Mouse (Mus musculus): ENCODE measurements around the gene Atl3. TPM values are rescaled to one million over a fixed set of nuclear protein-coding genes. Genes with fewer than 3 reads are reported as not detected.
A peak's percentile ranks its signal among the peaks of the same experiment; 100 is the strongest.

Atl3 gene
- polyA plus RNA-seq, 1 experiment from 2014 or later = 9.5 TPM

GRCm38 (mm10) chr19:7481541-7482265 lies 12.1 kb upstream of the Atl3 start:
- ATAC-seq (ENCODE audit: insufficient read depth, low FRiP score, low TSS enrichment) = peak; percentile 39

DNA sequence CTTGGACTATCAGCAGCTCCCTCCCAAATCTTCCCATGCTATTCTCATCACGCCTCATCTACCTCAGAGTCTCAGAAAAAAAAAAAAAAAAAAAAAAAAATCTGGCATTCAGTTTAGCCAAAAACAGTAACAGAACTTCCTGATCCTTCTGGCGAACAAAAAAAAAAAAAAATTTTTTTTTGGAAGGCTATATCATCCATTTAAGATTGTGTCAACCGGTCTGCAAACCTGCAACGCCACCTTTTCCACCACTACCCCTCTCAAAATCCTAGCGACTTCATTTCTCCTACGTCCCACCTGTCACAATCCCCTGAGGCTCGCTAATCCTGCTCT lies 11.6 kb upstream of the Atl3 start:
- Histone ChIP-seq H3K9me3 (ENCODE audit: control insufficient read depth, low read length) (no peaks in the 10 kb centered on the region), H3K4me1 (ENCODE audit: control insufficient read depth, insufficient read depth, low read length) (peaks cover 4% of the 10 kb centered on the region; the same call in 1 of the 2 replicates), H3K4me2 (ENCODE audit: low read depth) (peak overlapping the region; percentile 61), H3K27me3 (ENCODE audit: control insufficient read depth, insufficient read depth, low read length) (no peaks in the 10 kb centered on the region), H3K27ac (ENCODE audit: low read depth, low read length) (peak overlapping the region; percentile 99), H3K4me3 (ENCODE audit: low read depth, low read length) (peak overlapping the region; percentile 96), H3K9ac (ENCODE audit: low read length) (peak overlapping the region; percentile 98), H3K36me3 (ENCODE audit: control insufficient read depth, insufficient read depth, low read length) (no peaks in the 10 kb centered on the region)
- DNase-seq (ENCODE audit: low spot score) = no peak
- ATAC-seq (ENCODE audit: insufficient read depth, low FRiP score, low TSS enrichment) = no peak
- WGBS = 1% methylated on average over 7 of the region's 7 CpGs

More at GRCm38 (mm10) chr19:7481541-7482265, 12.1 kb upstream of the Atl3 start:
- peak overlapping the region; percentile 98 for H3K9ac ChIP-seq (ENCODE audit: low read length)
- peak overlapping the region; percentile 84 for H3K27ac ChIP-seq (ENCODE audit: low read depth, low read length)
- DNase-seq (ENCODE audit: low spot score) = peak; percentile 67
- WGBS = 6% methylated on average over 12 of the region's 12 CpGs
- no peaks in the 10 kb centered on the region for H3K36me3 ChIP-seq (ENCODE audit: control insufficient read depth, insufficient read depth, low read length)
- H3K27me3 ChIP-seq (ENCODE audit: control insufficient read depth, insufficient read depth, low read length) = no peaks in the 10 kb centered on the region
- H3K9me3 ChIP-seq (ENCODE audit: control insufficient read depth, low read length) = no peaks in the 10 kb centered on the region
- peak overlapping the region; percentile 96 for H3K4me3 ChIP-seq (ENCODE audit: low read depth, low read length)
- H3K4me1 ChIP-seq (ENCODE audit: control insufficient read depth, insufficient read depth, low read length) = peaks cover 4% of the 10 kb centered on the region; the same call in 1 of the 2 replicates
- H3K4me2 ChIP-seq (ENCODE audit: low read depth) = peak overlapping the region; percentile 61

DNA sequence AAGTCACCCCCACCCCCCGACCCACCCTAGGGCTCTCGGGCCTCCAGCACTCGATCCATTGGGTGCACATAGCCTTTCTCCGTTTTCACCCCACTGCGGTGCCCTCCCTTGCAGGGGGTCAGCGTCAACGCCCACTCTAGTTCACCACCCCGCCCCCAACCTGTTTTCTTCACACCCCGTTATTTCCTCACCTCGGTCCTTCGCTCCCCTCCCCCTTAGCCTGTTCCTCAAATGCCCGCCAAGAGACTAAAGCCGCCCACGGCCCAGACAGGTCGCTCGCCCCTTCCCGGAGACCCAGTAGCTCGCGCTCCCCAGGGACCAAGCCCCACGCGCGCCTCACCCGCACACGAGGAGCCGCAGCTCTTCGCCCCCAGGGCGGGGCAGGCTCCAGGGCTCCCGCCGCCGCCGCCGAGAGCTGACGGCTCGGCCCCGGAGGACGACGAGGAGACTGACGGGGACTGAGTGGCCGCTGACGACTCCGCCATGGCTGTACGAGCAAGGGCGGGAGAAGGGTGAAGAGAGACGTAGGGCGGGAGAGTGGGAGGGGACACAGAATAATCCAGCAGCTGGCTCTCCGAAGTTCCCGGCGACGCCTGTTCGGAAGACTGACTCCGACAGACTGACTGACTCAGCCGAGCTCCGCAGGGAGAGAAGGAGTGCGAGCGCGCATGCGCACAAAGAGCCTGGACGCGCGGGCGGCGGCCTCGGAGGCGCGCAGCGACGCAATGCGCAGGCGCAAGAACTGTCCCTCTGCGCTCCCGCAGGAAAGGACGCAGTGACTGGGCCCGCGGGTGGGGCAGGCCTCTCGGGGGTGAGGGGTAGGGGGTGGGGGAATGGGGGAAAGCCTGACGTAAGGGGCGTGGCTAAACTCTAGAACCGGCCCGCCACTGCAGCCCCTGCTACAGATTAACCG lies 11.0 kb upstream of the Atl3 start, which contains the start of gene Rtn3:
TSS of gene Rtn3 (minus strand) at position 683 of the 913 bp plus-strand sequence.
- H3K27me3 ChIP-seq (ENCODE audit: control insufficient read depth, insufficient read depth, low read length) = no peaks in the 10 kb centered on the region
- peak within 1 kb of the TSS; percentile 99 for H3K27ac ChIP-seq (ENCODE audit: low read depth, low read length)
- H3K4me1 ChIP-seq (ENCODE audit: control insufficient read depth, insufficient read depth, low read length) = peaks cover 4% of the 10 kb centered on the region; the same call in 1 of the 2 replicates
- H3K4me2 ChIP-seq (ENCODE audit: low read depth) = peak within 1 kb of the TSS; percentile 61
- H3K36me3 ChIP-seq (ENCODE audit: control insufficient read depth, insufficient read depth, low read length) = no peaks in the 10 kb centered on the region
- no peaks in the 10 kb centered on the region for H3K9me3 ChIP-seq (ENCODE audit: control insufficient read depth, low read length)
- under 1% methylated on average over 80 of the region's 80 CpGs for WGBS
- ATAC-seq (ENCODE audit: insufficient read depth, low FRiP score, low TSS enrichment) (peak; percentile 91), DNase-seq (ENCODE audit: low spot score) (peak; percentile 99)
- H3K9ac ChIP-seq (ENCODE audit: low read length) = peak within 1 kb of the TSS; percentile 98
- peak within 1 kb of the TSS; percentile 96 for H3K4me3 ChIP-seq (ENCODE audit: low read depth, low read length)

DNA sequence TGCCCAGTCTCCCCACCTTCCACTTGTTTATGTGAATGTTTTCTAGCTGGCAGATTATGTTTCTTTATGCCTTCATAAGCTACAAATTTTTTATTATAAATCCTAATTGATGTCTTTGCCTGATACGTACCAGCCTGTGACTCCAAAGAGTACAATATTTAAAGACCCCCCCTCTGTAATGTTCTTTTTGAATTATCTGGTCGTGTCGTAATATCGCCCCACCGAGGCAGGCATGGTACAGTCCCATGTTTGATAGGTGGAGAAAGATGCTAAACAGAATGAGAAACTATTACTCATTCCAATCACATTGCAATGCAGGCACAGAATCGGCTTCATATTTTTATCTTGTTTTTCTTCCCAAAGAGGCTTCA lies 10.3 kb upstream of the Atl3 start:
- no peak overlapping the region for H3K9ac ChIP-seq (ENCODE audit: low read length)
- 3% methylated on average over 6 of the region's 6 CpGs for WGBS
- ATAC-seq (ENCODE audit: insufficient read depth, low FRiP score, low TSS enrichment) = peak; percentile 74

GRCm38 (mm10) chr19:7484076-7484475 lies 9.8 kb upstream of the Atl3 start:
- H3K4me3 ChIP-seq (ENCODE audit: low read depth, low read length) = no peak overlapping the region; the same call in 1 of the 2 replicates
- H3K27ac ChIP-seq (ENCODE audit: low read depth, low read length) = 0 out of 2 replicates have a peak overlapping the region, but pooled peaks have one; percentile 27
- peaks cover 4% of the 10 kb centered on the region; the same call in 1 of the 2 replicates for H3K4me1 ChIP-seq (ENCODE audit: control insufficient read depth, insufficient read depth, low read length)
- 77% methylated on average over 5 of the region's 5 CpGs for WGBS
- H3K27me3 ChIP-seq (ENCODE audit: control insufficient read depth, insufficient read depth, low read length) = no peaks in the 10 kb centered on the region
- no peaks in the 10 kb centered on the region for H3K36me3 ChIP-seq (ENCODE audit: control insufficient read depth, insufficient read depth, low read length)
- no peak overlapping the region for H3K9ac ChIP-seq (ENCODE audit: low read length)
- H3K9me3 ChIP-seq (ENCODE audit: control insufficient read depth, low read length) = no peaks in the 10 kb centered on the region
- peak overlapping the region; percentile 41 for H3K4me2 ChIP-seq (ENCODE audit: low read depth)
- ATAC-seq (ENCODE audit: insufficient read depth, low FRiP score, low TSS enrichment) (no peak), DNase-seq (ENCODE audit: low spot score) (no peak)

More for the DNA sequence above, 10.3 kb upstream of the Atl3 start:
- Histone ChIP-seq H3K4me3 (ENCODE audit: low read depth, low read length) (peak overlapping the region; percentile 96), H3K36me3 (ENCODE audit: control insufficient read depth, insufficient read depth, low read length) (no peaks in the 10 kb centered on the region), H3K4me1 (ENCODE audit: control insufficient read depth, insufficient read depth, low read length) (peaks cover 4% of the 10 kb centered on the region; the same call in 1 of the 2 replicates), H3K4me2 (ENCODE audit: low read depth) (peak overlapping the region; percentile 41), H3K9me3 (ENCODE audit: control insufficient read depth, low read length) (no peaks in the 10 kb centered on the region), H3K27ac (ENCODE audit: low read depth, low read length) (no peak overlapping the region), H3K27me3 (ENCODE audit: control insufficient read depth, insufficient read depth, low read length) (no peaks in the 10 kb centered on the region)
- no peak for DNase-seq (ENCODE audit: low spot score)

DNA sequence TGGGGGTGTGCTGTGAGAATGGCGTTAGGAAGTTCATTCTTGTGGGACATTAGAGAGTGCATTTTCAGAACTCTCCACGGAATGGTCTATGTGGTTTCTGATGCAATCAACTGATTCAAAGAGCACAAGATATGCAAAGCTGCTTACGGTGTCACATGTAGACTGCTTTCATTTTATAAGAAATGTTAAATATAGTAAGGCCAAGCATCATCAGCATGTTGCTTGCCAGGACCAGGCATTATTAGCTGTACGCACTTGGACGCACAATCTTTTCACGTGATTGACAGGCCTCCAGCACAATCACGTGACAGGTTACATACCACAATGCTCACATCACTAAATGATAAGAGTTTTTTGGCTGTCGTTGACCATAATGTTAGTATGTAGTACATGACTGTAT lies 6.2 kb upstream of the Atl3 start:
- Histone ChIP-seq H3K27me3 (ENCODE audit: control insufficient read depth, insufficient read depth, low read length) (no peaks in the 10 kb centered on the region), H3K9ac (ENCODE audit: low read length) (no peak overlapping the region), H3K27ac (ENCODE audit: low read depth, low read length) (no peak overlapping the region), H3K9me3 (ENCODE audit: control insufficient read depth, low read length) (no peaks in the 10 kb centered on the region), H3K4me3 (ENCODE audit: low read depth, low read length) (no peak overlapping the region), H3K36me3 (ENCODE audit: control insufficient read depth, insufficient read depth, low read length) (no peaks in the 10 kb centered on the region), H3K4me1 (ENCODE audit: control insufficient read depth, insufficient read depth, low read length) (no peaks in the 10 kb centered on the region; the same call in 1 of the 2 replicates), H3K4me2 (ENCODE audit: low read depth) (no peak overlapping the region)
- ATAC-seq (ENCODE audit: insufficient read depth, low FRiP score, low TSS enrichment) (no peak), DNase-seq (ENCODE audit: low spot score) (no peak)
- WGBS = 89% methylated on average over 8 of the region's 8 CpGs

DNA sequence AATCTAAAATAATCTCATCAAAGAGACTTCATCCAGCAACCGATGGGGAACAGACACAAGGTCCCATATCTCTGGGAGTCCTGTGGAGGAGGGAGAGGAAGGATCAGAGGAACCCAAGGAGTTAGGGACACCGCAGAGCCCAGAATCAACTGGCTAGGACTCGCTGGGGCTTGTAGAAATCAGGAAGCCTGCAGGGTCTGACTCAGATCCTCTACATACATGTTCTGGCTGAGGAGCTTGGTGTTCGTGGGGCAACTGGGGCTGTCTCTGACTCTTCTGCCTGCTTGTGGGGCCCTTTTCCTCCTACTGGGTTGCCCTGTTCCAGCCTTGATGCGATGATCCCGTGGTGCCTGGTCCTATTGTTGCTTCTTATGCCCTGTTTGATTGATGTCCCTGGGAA lies 1.9 kb upstream of the Atl3 start:
- no peaks in the 10 kb centered on the region for H3K9me3 ChIP-seq (ENCODE audit: control insufficient read depth, low read length)
- no peak overlapping the region for H3K27ac ChIP-seq (ENCODE audit: low read depth, low read length)
- DNase-seq (ENCODE audit: low spot score) (no peak), ATAC-seq (ENCODE audit: insufficient read depth, low FRiP score, low TSS enrichment) (no peak)
- no peaks in the 10 kb centered on the region for H3K36me3 ChIP-seq (ENCODE audit: control insufficient read depth, insufficient read depth, low read length)
- WGBS = 84% methylated on average over 6 of the region's 6 CpGs
- H3K4me1 ChIP-seq (ENCODE audit: control insufficient read depth, insufficient read depth, low read length) = no peaks in the 10 kb centered on the region
- H3K27me3 ChIP-seq (ENCODE audit: control insufficient read depth, insufficient read depth, low read length) = no peaks in the 10 kb centered on the region
- no peak overlapping the region for H3K4me3 ChIP-seq (ENCODE audit: low read depth, low read length)
- no peak overlapping the region for H3K4me2 ChIP-seq (ENCODE audit: low read depth)
- H3K9ac ChIP-seq (ENCODE audit: low read length) = no peak overlapping the region

GRCm38 (mm10) chr19:7492682-7493081 lies 1.2 kb upstream of the Atl3 start:
- H3K4me3 ChIP-seq (ENCODE audit: low read depth, low read length) = no peak overlapping the region
- WGBS = 96% methylated on average over 2 of the region's 2 CpGs
- no peak overlapping the region for H3K9ac ChIP-seq (ENCODE audit: low read length)
- no peak overlapping the region for H3K27ac ChIP-seq (ENCODE audit: low read depth, low read length)
- H3K4me1 ChIP-seq (ENCODE audit: control insufficient read depth, insufficient read depth, low read length) = no peaks in the 10 kb centered on the region
- H3K27me3 ChIP-seq (ENCODE audit: control insufficient read depth, insufficient read depth, low read length) = no peaks in the 10 kb centered on the region
- no peaks in the 10 kb centered on the region for H3K36me3 ChIP-seq (ENCODE audit: control insufficient read depth, insufficient read depth, low read length)
- ATAC-seq (ENCODE audit: insufficient read depth, low FRiP score, low TSS enrichment) (no peak), DNase-seq (ENCODE audit: low spot score) (no peak)
- no peak overlapping the region for H3K4me2 ChIP-seq (ENCODE audit: low read depth)
- no peaks in the 10 kb centered on the region for H3K9me3 ChIP-seq (ENCODE audit: control insufficient read depth, low read length)
